Comparison of ENCODE assay signal across 25 mouse cellular contexts in genomic region chr16:54629183-54629582, GRCm38 (mm10).
DNase-seq lines count a peak whose midpoint lies in the region; ATAC-seq and TF ChIP-seq lines count a peak whose summit lies in the region.
"Had no signal": no experiment of that assay in that cellular context is flagged by ENCODE, and none has a peak within 500 bp of the region (broad histone marks: within the 10 kb centered on the region; RNA-seq: fewer than 3 reads in every experiment).

No protein-coding gene starts in this region.

- DNase-seq in forebrain, embryonic 10.5 days (ENCODE audit: extremely low spot score, low spot score), result no peak
- no peak for DNase-seq in midbrain, embryonic 11.5 days (ENCODE audit: low spot score, missing footprints)
- DNase-seq in midbrain, postnatal 0 days (ENCODE audit: low spot score), result no peak
- no peak for DNase-seq in midbrain, embryonic 10.5 days (ENCODE audit: low spot score)
- DNase-seq: adrenal gland, adult 8-10 months; adrenal gland, postnatal 25 days; cerebellum, adult 11-12 months; cerebellum, adult 8-10 months; cerebellum, postnatal 10 days; cerebellum, postnatal 36 days; embryo, embryonic 11 days; forebrain, postnatal 0 days; gastrocnemius, adult 2 months; gastrocnemius, postnatal 14 days; heart, adult 11 months had no signal

- 0 out of 2 replicates have a peak, but pooled peaks have one; percentile 21 for ATAC-seq in forebrain, embryonic 13.5 days
- ATAC-seq in midbrain, embryonic 11.5 days (ENCODE audit: low FRiP score), result peak; percentile 59; the same call in 1 of the 2 replicates
- ATAC-seq in midbrain, embryonic 15.5 days (replicated peaks), result no peak
- ATAC-seq in midbrain, postnatal 0 days (ENCODE audit: low FRiP score), result peak; percentile 54; the same call in 1 of the 2 replicates
- ATAC-seq: activated CD4-positive, CD25-positive, alpha-beta regulatory T cell, adult 4 months; forebrain, embryonic 14.5 days; forebrain, postnatal 0 days; hindbrain, postnatal 0 days had no signal

- 85% methylated on average over 1 of the region's 1 CpGs for WGBS in forebrain, embryonic 13.5 days
- WGBS in forebrain, embryonic 10.5 days, result 93% methylated on average over 1 of the region's 1 CpGs
- 89% methylated on average over 1 of the region's 1 CpGs for WGBS in midbrain, embryonic 11.5 days
- WGBS in midbrain, embryonic 15.5 days, result 75% methylated on average over 1 of the region's 1 CpGs
- WGBS in midbrain, postnatal 0 days, result 82% methylated on average over 1 of the region's 1 CpGs
- WGBS in midbrain, embryonic 10.5 days, result 92% methylated on average over 1 of the region's 1 CpGs

- no peak overlapping the region for H3K4me2 ChIP-seq in forebrain, embryonic 13.5 days
- no peak overlapping the region for H3K4me2 ChIP-seq in midbrain, embryonic 11.5 days
- H3K4me2 ChIP-seq in midbrain, embryonic 15.5 days, result no peak overlapping the region
- no peak overlapping the region for H3K4me2 ChIP-seq in midbrain, postnatal 0 days (ENCODE audit: low read depth, low read length, poor library complexity, severe bottlenecking)
- H3K4me2 ChIP-seq: embryonic facial prominence, embryonic 13.5 days; heart, embryonic 11.5 days; hindbrain, embryonic 13.5 days had no signal

- no peak for TF ChIP-seq CTCF in midbrain, postnatal 0 days (IDR thresholded peaks at IDR 0.05)

- H3K27me3 ChIP-seq in forebrain, embryonic 13.5 days, result no peaks in the 10 kb centered on the region
- H3K27me3 ChIP-seq in forebrain, embryonic 10.5 days (ENCODE audit: poor library complexity, severe bottlenecking), result no peaks in the 10 kb centered on the region
- no peaks in the 10 kb centered on the region for H3K27me3 ChIP-seq in midbrain, embryonic 11.5 days (ENCODE audit: control insufficient read depth, insufficient read depth, low read length)
- H3K27me3 ChIP-seq in midbrain, embryonic 15.5 days (replicated peaks), result no peaks in the 10 kb centered on the region
- no peaks in the 10 kb centered on the region for H3K27me3 ChIP-seq in midbrain, postnatal 0 days (ENCODE audit: insufficient read depth, low read length)
- no peaks in the 10 kb centered on the region for H3K27me3 ChIP-seq in midbrain, embryonic 10.5 days (ENCODE audit: low read depth, poor library complexity, severe bottlenecking)
- H3K27me3 ChIP-seq: embryonic facial prominence, embryonic 13.5 days; hindbrain, embryonic 13.5 days had no signal

- no peaks in the 10 kb centered on the region for H3K4me1 ChIP-seq in forebrain, embryonic 13.5 days
- H3K4me1 ChIP-seq in forebrain, embryonic 10.5 days, result no peaks in the 10 kb centered on the region
- no peaks in the 10 kb centered on the region for H3K4me1 ChIP-seq in midbrain, embryonic 11.5 days (ENCODE audit: control insufficient read depth, insufficient read depth, low read length)
- H3K4me1 ChIP-seq in midbrain, embryonic 15.5 days, result no peaks in the 10 kb centered on the region
- no peaks in the 10 kb centered on the region for H3K4me1 ChIP-seq in midbrain, postnatal 0 days (ENCODE audit: insufficient read depth, low read length)
- H3K4me1 ChIP-seq in midbrain, embryonic 10.5 days, result no peaks in the 10 kb centered on the region
- H3K4me1 ChIP-seq: embryonic facial prominence, embryonic 10.5 days; embryonic facial prominence, embryonic 13.5 days; hindbrain, embryonic 13.5 days had no signal

- no peak overlapping the region for H3K9ac ChIP-seq in forebrain, embryonic 13.5 days
- H3K9ac ChIP-seq in midbrain, embryonic 11.5 days (ENCODE audit: low read length), result no peak overlapping the region
- no peak overlapping the region for H3K9ac ChIP-seq in midbrain, embryonic 15.5 days
- H3K9ac ChIP-seq in midbrain, postnatal 0 days (replicated peaks; ENCODE audit: low read length, poor library complexity, severe bottlenecking), result no peak overlapping the region
- H3K9ac ChIP-seq: embryonic facial prominence, embryonic 13.5 days; forebrain, postnatal 0 days; hindbrain, embryonic 13.5 days had no signal

- H3K4me3 ChIP-seq in forebrain, embryonic 13.5 days, result no peak overlapping the region
- H3K4me3 ChIP-seq in forebrain, embryonic 10.5 days, result no peak overlapping the region
- H3K4me3 ChIP-seq in midbrain, embryonic 11.5 days (ENCODE audit: low read depth, low read length), result no peak overlapping the region
- no peak overlapping the region for H3K4me3 ChIP-seq in midbrain, embryonic 15.5 days
- H3K4me3 ChIP-seq in midbrain, postnatal 0 days (ENCODE audit: low read depth, low read length), result no peak overlapping the region
- no peak overlapping the region for H3K4me3 ChIP-seq in midbrain, embryonic 10.5 days
- H3K4me3 ChIP-seq: embryonic facial prominence, embryonic 10.5 days; embryonic facial prominence, embryonic 13.5 days; erythroblast, embryonic 14.5 days; gastrocnemius, adult 2 months; hindbrain, embryonic 13.5 days had no signal

- no peak overlapping the region for H3K27ac ChIP-seq in forebrain, embryonic 13.5 days
- no peak overlapping the region for H3K27ac ChIP-seq in forebrain, embryonic 10.5 days
- H3K27ac ChIP-seq in midbrain, embryonic 11.5 days (ENCODE audit: low read depth, low read length), result no peak overlapping the region
- no peak overlapping the region for H3K27ac ChIP-seq in midbrain, embryonic 15.5 days
- H3K27ac ChIP-seq in midbrain, postnatal 0 days (ENCODE audit: low read depth, low read length), result no peak overlapping the region
- H3K27ac ChIP-seq in midbrain, embryonic 10.5 days (replicated peaks), result no peak overlapping the region
- H3K27ac ChIP-seq: embryonic facial prominence, embryonic 10.5 days; embryonic facial prominence, embryonic 13.5 days; gastrocnemius, adult 2 months; hindbrain, embryonic 13.5 days; hindbrain, postnatal 0 days had no signal

- H3K9me3 ChIP-seq in forebrain, embryonic 13.5 days (replicated peaks), result no peaks in the 10 kb centered on the region
- H3K9me3 ChIP-seq in forebrain, embryonic 10.5 days, result no peaks in the 10 kb centered on the region
- no peaks in the 10 kb centered on the region for H3K9me3 ChIP-seq in midbrain, embryonic 11.5 days (ENCODE audit: control insufficient read depth, low read length)
- H3K9me3 ChIP-seq in midbrain, embryonic 15.5 days, result no peaks in the 10 kb centered on the region
- no peaks in the 10 kb centered on the region for H3K9me3 ChIP-seq in midbrain, postnatal 0 days (ENCODE audit: low read length)
- H3K9me3 ChIP-seq in midbrain, embryonic 10.5 days (replicated peaks), result no peaks in the 10 kb centered on the region
- H3K9me3 ChIP-seq: embryonic facial prominence, embryonic 10.5 days; embryonic facial prominence, embryonic 13.5 days; hindbrain, embryonic 13.5 days had no signal

- no peaks in the 10 kb centered on the region for H3K36me3 ChIP-seq in forebrain, embryonic 13.5 days (ENCODE audit: poor library complexity, severe bottlenecking)
- no peaks in the 10 kb centered on the region for H3K36me3 ChIP-seq in forebrain, embryonic 10.5 days (replicated peaks)
- H3K36me3 ChIP-seq in midbrain, embryonic 11.5 days (ENCODE audit: control insufficient read depth, insufficient read depth, low read length), result no peaks in the 10 kb centered on the region
- no peaks in the 10 kb centered on the region for H3K36me3 ChIP-seq in midbrain, embryonic 15.5 days (replicated peaks)
- H3K36me3 ChIP-seq in midbrain, postnatal 0 days (ENCODE audit: insufficient read depth, low read length), result no peaks in the 10 kb centered on the region
- no peaks in the 10 kb centered on the region for H3K36me3 ChIP-seq in midbrain, embryonic 10.5 days
- H3K36me3 ChIP-seq: embryonic facial prominence, embryonic 10.5 days; embryonic facial prominence, embryonic 13.5 days; hindbrain, embryonic 13.5 days had no signal
